Mouse (Mus musculus): Measurements from ENCODE around the gene Ptprb.

GRCm38 (mm10) chr10:116424921-116425320 lies 149.6 kb downstream of the Ptprb start:
- no peak for TF ChIP-seq CTCF (IDR thresholded peaks at IDR 0.05; ENCODE audit: low read depth)
- no peak for TF ChIP-seq EP300 (optimal IDR thresholded peaks at IDR 0.05)

All from stomach, postnatal 0 days (tissue).